Mouse (Mus musculus): ENCODE measurements around the gene Rnf135.

The Rnf135 gene

DNA sequence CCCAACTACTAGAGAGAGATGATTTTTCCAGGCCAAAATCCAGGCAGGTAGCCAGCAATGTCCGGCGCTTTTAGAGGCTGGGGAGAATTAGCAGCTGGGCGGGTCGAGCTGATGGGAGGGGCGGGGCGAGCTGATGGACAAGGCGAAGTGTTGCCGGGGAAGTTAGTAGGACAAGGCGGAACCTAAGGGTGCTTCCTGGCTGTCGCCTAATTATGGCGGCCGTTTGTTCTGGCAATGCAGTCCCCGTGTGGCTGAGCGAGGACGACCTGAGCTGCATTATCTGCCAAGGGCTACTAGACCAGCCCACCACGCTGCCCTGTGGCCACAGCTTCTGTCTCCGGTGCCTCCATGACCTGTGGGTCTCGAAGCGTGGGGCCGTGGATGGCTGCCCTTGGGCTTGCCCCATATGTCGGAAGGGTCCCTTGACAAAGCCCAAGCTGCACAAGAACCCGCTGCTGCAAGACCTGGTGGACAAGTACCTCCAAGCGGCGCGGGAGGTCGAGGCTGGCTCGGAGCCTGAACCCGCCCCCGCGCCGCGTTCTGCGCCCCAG, at the start of gene Rnf135:
Gene Rnf135, plus strand, starts transcription at position 147 of the 551 bp plus-strand sequence.
- Histone ChIP-seq H3K9me3 (ENCODE audit: low read length) (peaks cover 2% of the 10 kb centered on the region; the same call in 1 of the 2 replicates), H3K4me3 (replicated peaks; ENCODE audit: low read length) (peak within 1 kb of the TSS; percentile 98), H3K27me3 (ENCODE audit: insufficient read depth, low read length) (no peaks in the 10 kb centered on the region), H3K36me3 (ENCODE audit: insufficient read depth, low read length) (peaks cover 10% of the 10 kb centered on the region), H3K4me1 (replicated peaks; ENCODE audit: low read depth, low read length) (peaks cover 62% of the 10 kb centered on the region)
- no peak for TF ChIP-seq NANOG (IDR thresholded peaks at IDR 0.05; ENCODE audit: borderline replicate concordance, low read length)
- TF ChIP-seq CTCF (conservative IDR thresholded peaks at IDR 0.05; ENCODE audit: low read length) = no peak
- TF ChIP-seq POU5F1 (IDR thresholded peaks at IDR 0.05; ENCODE audit: borderline replicate concordance, low read length) = no peak

DNA sequence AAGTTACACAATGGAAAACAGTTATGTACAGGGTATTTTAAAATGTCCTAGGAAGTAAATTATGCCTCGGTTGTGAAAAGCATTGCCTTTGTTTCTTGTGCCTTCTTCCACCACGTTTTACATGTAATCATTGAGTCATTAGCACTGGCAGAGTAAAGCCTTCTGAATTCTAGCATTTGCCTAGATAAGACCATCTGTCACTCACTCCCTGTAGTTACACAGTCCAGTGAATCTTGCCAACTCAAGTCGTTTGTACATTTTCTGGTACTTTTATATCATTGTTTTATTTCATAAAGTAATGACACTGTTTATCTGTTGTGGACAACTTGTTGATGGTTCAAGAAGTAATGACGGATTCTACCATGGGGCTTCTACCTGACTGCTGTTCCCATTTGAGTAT, 48.9 kb upstream of the Rnf135 start:
- H3K27me3 ChIP-seq (ENCODE audit: insufficient read depth, low read length) = no peaks in the 10 kb centered on the region
- peaks cover 65% of the 10 kb centered on the region for H3K36me3 ChIP-seq (ENCODE audit: insufficient read depth, low read length)
- H3K4me1 ChIP-seq (replicated peaks; ENCODE audit: low read depth, low read length) = peaks cover 71% of the 10 kb centered on the region
- peak overlapping the region; percentile 13; the same call in 1 of the 2 replicates for H3K4me3 ChIP-seq (replicated peaks; ENCODE audit: low read length)
- TF ChIP-seq POU5F1 (IDR thresholded peaks at IDR 0.05; ENCODE audit: borderline replicate concordance, low read length) (no peak), NANOG (IDR thresholded peaks at IDR 0.05; ENCODE audit: borderline replicate concordance, low read length) (no peak), CTCF (conservative IDR thresholded peaks at IDR 0.05; ENCODE audit: low read length) (no peak)
- no peaks in the 10 kb centered on the region for H3K9me3 ChIP-seq (ENCODE audit: low read length)

DNA sequence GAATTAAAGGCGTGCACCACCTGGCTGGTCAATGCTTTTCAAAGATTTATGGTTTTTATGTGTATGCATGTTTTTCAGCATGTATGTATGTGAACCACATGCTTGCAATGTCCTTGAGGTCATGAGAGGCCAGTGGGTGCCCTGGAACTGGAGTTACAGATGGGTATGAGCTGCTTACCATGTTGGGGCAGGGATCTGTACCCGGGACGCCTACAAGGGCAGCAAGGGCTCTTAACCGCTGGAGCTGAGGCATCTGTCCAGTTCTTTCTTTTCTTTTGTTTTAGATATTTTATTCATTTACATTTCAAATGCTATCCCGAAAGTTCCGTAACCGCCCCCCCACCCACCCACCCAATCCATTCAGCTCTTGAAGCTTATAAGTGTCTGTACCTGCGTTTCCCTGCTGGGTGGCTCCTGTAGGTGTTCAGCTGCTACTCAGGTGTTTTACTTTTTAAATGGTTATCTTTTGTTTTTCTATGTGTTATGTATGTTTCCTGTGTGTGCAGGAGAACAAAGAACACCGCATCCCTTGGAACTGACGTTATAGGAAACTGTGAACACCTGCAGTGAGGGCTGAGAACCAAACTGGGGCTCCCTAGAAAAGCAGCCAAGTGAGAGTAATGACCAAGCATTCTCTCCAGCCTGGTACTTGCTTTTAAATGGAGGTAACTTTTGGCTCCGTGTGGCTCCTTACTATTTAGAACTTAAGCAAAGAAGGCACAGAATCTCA, 47.5 kb upstream of the Rnf135 start:
- TF ChIP-seq NANOG (IDR thresholded peaks at IDR 0.05; ENCODE audit: borderline replicate concordance, low read length) = peak; percentile 62; the same call in 1 of the 2 replicates
- no peak for TF ChIP-seq CTCF (conservative IDR thresholded peaks at IDR 0.05; ENCODE audit: low read length)

DNA sequence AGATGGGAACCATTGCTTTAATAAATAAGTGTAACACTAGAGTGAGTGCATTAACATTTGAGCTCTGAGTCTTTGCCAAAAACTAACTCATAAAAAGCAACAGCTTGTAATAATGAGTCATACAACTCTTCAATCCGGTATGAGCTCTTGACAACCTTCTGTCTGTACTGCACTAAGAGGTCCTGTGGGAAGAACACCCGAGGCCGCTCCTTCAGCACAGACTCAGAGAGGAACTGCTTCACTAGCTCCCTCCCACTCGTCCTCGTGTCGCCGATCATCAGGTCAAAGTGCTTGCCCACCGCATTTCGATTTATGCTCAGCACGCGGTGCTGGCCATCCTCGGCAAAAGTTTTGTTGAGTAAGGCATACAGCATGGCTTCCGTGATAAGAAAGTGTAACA, 46.9 kb upstream of the Rnf135 start:
- Histone ChIP-seq H3K4me1 (replicated peaks; ENCODE audit: low read depth, low read length) (peaks cover 73% of the 10 kb centered on the region), H3K4me3 (replicated peaks; ENCODE audit: low read length) (peak overlapping the region; percentile 94), H3K27me3 (ENCODE audit: insufficient read depth, low read length) (no peaks in the 10 kb centered on the region), H3K36me3 (ENCODE audit: insufficient read depth, low read length) (peaks cover 66% of the 10 kb centered on the region), H3K9me3 (ENCODE audit: low read length) (no peaks in the 10 kb centered on the region)
- TF ChIP-seq POU5F1 (IDR thresholded peaks at IDR 0.05; ENCODE audit: borderline replicate concordance, low read length) (no peak), CTCF (conservative IDR thresholded peaks at IDR 0.05; ENCODE audit: low read length) (no peak), NANOG (IDR thresholded peaks at IDR 0.05; ENCODE audit: borderline replicate concordance, low read length) (no peak)

More for the DNA sequence above, 47.5 kb upstream of the Rnf135 start:
- Histone ChIP-seq H3K9me3 (ENCODE audit: low read length) (no peaks in the 10 kb centered on the region), H3K4me3 (replicated peaks; ENCODE audit: low read length) (peak overlapping the region; percentile 94), H3K36me3 (ENCODE audit: insufficient read depth, low read length) (peaks cover 67% of the 10 kb centered on the region), H3K4me1 (replicated peaks; ENCODE audit: low read depth, low read length) (peaks cover 73% of the 10 kb centered on the region), H3K27me3 (ENCODE audit: insufficient read depth, low read length) (no peaks in the 10 kb centered on the region)

DNA sequence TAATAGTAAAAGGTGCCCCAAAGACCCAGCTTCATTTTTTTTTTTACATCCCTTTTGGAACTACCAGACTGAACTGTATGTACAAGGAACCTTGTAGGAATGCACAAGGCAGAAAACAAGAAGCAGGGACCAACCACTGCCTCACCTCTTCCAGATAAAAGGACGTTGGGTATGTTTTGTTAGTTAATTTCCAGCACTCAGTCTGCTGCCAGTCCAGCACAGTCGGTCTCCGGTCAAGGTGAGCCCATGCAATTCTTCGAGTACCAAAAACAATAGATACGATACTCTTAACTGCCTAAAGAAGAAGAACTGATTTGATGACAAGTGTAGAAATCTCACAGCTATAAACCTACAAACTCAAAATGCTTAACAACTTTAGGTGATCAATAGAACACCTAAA, 45.9 kb upstream of the Rnf135 start:
- TF ChIP-seq NANOG (IDR thresholded peaks at IDR 0.05; ENCODE audit: borderline replicate concordance, low read length) (peak; percentile 90), POU5F1 (IDR thresholded peaks at IDR 0.05; ENCODE audit: borderline replicate concordance, low read length) (no peak)
- H3K4me1 ChIP-seq (replicated peaks; ENCODE audit: low read depth, low read length) = peaks cover 67% of the 10 kb centered on the region
- H3K4me3 ChIP-seq (replicated peaks; ENCODE audit: low read length) = peak overlapping the region; percentile 94
- H3K27me3 ChIP-seq (ENCODE audit: insufficient read depth, low read length) = no peaks in the 10 kb centered on the region
- H3K36me3 ChIP-seq (ENCODE audit: insufficient read depth, low read length) = peaks cover 60% of the 10 kb centered on the region
- H3K9me3 ChIP-seq (ENCODE audit: low read length) = no peaks in the 10 kb centered on the region

DNA sequence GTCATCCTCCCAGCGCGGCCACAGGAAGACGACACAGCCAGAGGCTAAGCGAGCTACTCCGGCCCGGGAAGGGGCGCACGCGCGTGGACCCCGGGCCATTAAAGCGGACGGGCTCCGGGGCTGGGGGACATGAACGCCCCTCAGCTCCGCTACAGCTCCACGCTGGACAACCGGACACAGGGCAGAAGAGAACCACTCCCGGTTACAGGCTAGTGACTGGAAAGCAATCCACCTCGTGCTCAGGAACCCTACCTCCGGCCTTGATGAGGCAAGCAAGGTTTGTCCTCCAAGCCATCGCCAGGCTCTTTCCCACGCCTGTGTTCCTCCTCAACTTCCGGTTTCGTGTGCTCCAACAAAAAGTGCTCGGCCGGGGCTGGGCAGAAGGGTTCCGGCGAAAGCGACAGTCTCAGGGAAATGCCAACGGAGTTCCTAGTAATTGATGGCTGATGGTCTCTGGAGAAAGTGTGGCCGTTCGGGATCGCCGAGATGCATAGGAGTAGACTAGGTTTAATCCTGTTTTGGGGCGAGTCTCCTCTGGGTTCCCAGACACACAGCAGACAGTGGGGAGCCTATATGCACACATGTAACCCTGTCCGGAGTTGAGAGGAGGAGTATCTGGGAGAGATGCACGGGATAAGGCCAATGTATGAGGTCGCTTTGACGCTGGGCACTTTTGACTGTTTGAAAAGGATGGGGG, 41.7 kb upstream of the Rnf135 start, which contains the start of gene Tefm:
Gene Tefm, minus strand, starts transcription at position 351 of the 697 bp plus-strand sequence.
- no peak for TF ChIP-seq CTCF (conservative IDR thresholded peaks at IDR 0.05; ENCODE audit: low read length)
- no peak for TF ChIP-seq NANOG (IDR thresholded peaks at IDR 0.05; ENCODE audit: borderline replicate concordance, low read length)
- TF ChIP-seq POU5F1 (IDR thresholded peaks at IDR 0.05; ENCODE audit: borderline replicate concordance, low read length) = no peak
- Histone ChIP-seq H3K9me3 (ENCODE audit: low read length) (no peaks in the 10 kb centered on the region), H3K27me3 (ENCODE audit: insufficient read depth, low read length) (no peaks in the 10 kb centered on the region), H3K36me3 (ENCODE audit: insufficient read depth, low read length) (peaks cover 34% of the 10 kb centered on the region), H3K4me3 (replicated peaks; ENCODE audit: low read length) (peak within 1 kb of the TSS; percentile 94), H3K4me1 (replicated peaks; ENCODE audit: low read depth, low read length) (peaks cover 58% of the 10 kb centered on the region)

DNA sequence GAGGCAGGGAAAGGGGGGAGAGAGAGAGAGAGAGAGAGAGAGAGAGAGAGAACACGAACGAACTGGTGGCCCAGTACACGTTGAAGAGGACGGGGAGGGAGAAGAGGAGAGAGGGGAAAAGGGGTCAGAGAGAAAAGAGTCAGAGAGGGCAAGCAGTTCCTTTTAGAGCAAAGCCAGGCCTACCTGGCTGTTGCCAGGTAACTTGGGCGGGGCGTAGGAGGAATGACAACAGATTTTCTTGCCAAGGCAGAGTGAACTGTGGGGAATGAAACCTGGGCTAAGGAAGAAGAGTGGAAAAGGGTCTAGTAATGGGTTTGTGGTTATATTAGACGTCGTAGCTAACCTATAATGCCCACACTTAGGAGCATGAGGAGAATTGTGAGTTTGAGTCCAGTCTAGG, 40.8 kb upstream of the Rnf135 start:
- H3K36me3 ChIP-seq (ENCODE audit: insufficient read depth, low read length) = peaks cover 27% of the 10 kb centered on the region
- no peaks in the 10 kb centered on the region for H3K27me3 ChIP-seq (ENCODE audit: insufficient read depth, low read length)
- peak overlapping the region; percentile 94 for H3K4me3 ChIP-seq (replicated peaks; ENCODE audit: low read length)
- TF ChIP-seq CTCF (conservative IDR thresholded peaks at IDR 0.05; ENCODE audit: low read length) (no peak), POU5F1 (IDR thresholded peaks at IDR 0.05; ENCODE audit: borderline replicate concordance, low read length) (no peak), NANOG (IDR thresholded peaks at IDR 0.05; ENCODE audit: borderline replicate concordance, low read length) (no peak)
- H3K9me3 ChIP-seq (ENCODE audit: low read length) = no peaks in the 10 kb centered on the region
- peaks cover 59% of the 10 kb centered on the region for H3K4me1 ChIP-seq (replicated peaks; ENCODE audit: low read depth, low read length)

DNA sequence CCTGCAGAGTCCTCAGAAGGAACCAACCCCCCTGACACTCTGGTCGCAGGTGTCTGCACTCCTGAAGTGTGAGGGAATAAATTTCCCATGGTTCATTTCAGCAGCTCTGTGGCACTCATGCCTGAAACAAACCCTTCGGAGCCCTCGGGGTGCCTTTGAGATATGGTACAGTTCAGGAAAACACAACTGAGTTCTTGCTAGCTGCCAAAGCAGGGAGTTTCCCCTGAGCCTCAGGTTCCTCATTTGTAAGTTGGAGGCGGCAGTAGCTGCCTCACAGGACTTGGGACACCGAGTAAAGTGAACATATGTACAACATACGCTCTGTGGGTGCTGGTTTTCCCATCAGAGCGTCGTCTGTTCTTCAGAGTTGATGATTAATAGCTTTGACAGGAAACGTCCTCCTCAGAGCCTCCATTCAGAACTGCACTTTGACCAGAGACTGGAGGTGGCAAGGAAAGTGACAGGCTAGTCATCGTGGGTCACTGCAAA, 37.8 kb upstream of the Rnf135 start:
- Histone ChIP-seq H3K36me3 (ENCODE audit: insufficient read depth, low read length) (no peaks in the 10 kb centered on the region), H3K4me1 (replicated peaks; ENCODE audit: low read depth, low read length) (peaks cover 51% of the 10 kb centered on the region), H3K27me3 (ENCODE audit: insufficient read depth, low read length) (no peaks in the 10 kb centered on the region), H3K4me3 (replicated peaks; ENCODE audit: low read length) (no peak overlapping the region), H3K9me3 (ENCODE audit: low read length) (no peaks in the 10 kb centered on the region)
- no peak for TF ChIP-seq NANOG (IDR thresholded peaks at IDR 0.05; ENCODE audit: borderline replicate concordance, low read length)
- TF ChIP-seq CTCF (conservative IDR thresholded peaks at IDR 0.05; ENCODE audit: low read length) = no peak
- TF ChIP-seq POU5F1 (IDR thresholded peaks at IDR 0.05; ENCODE audit: borderline replicate concordance, low read length) = no peak

All from E14TG2a.4 (cell line).